Mouse (Mus musculus) limb, embryonic 14.5 days (tissue): Measurements from ENCODE around the gene Mcts2. TPM values are rescaled to one million over a fixed set of nuclear protein-coding genes. Genes with fewer than 3 reads are reported as not detected.
A peak's percentile ranks its signal among the peaks of the same experiment; 100 is the strongest.

Experiments
- ATAC-seq: fragments of 200-750 bp; cut with Nextera tagmentation; 2 replicates; pipeline ENCODE4 v1.8.0; 2017; ENCODE audit warnings: low read depth, moderate number of reproducible peaks, moderate TSS enrichment; ENCODE audit not compliant: low FRiP score
- DNase-seq: peaks from one replicate; pipeline ENCODE4 v3.0.0-alpha.2; 2015; ENCODE audit warnings: low spot score
- H3K27ac ChIP-seq: fragments of 300-500 bp; sonication (generic); replicated peaks from 2 replicates; pipeline ENCODE4 v1.5.1; 2014; ENCODE audit warnings: low read depth, mild to moderate bottlenecking, low read length, moderate library complexity, mixed read lengths
- H3K27me3 ChIP-seq: fragments of 300-500 bp; sonication (generic); 2 replicates; pipeline ENCODE4 v1.6.1; 2014; ENCODE audit warnings: low read length, mixed read lengths; ENCODE audit not compliant: control insufficient read depth, insufficient read depth
- H3K36me3 ChIP-seq: fragments of 300-500 bp; sonication (generic); 2 replicates; pipeline ENCODE4 v1.6.1; 2014; ENCODE audit warnings: mild to moderate bottlenecking, low read length, moderate library complexity, mixed read lengths; ENCODE audit not compliant: control insufficient read depth, insufficient read depth
- H3K4me1 ChIP-seq: fragments of 300-500 bp; sonication (generic); 2 replicates; pipeline ENCODE4 v1.6.1; 2014; ENCODE audit warnings: antibody characterized with exemption, low read length, mixed read lengths; ENCODE audit not compliant: control insufficient read depth, insufficient read depth
- H3K4me2 ChIP-seq: fragments of 300-500 bp; sonication (generic); replicated peaks from 2 replicates; pipeline ENCODE4 v1.6.1; 2014; ENCODE audit warnings: low read depth, mild to moderate bottlenecking, low read length, moderate library complexity; ENCODE audit not compliant: severe bottlenecking
- H3K4me3 ChIP-seq: fragments of 300-500 bp; sonication (generic); replicated peaks from 2 replicates; pipeline ENCODE4 v1.5.1; 2014; ENCODE audit warnings: low read length
- H3K9ac ChIP-seq: fragments of 300-500 bp; sonication (generic); 2 replicates; pipeline ENCODE4 v1.6.1; 2014; ENCODE audit warnings: mild to moderate bottlenecking, low read depth, low read length, moderate library complexity; ENCODE audit not compliant: severe bottlenecking
- H3K9me3 ChIP-seq: fragments of 300-500 bp; sonication (generic); 2 replicates; pipeline ENCODE4 v1.6.1; 2016; ENCODE audit warnings: low read length; ENCODE audit not compliant: control insufficient read depth
- POLR2A ChIP-seq: fragments of 200-500 bp; IDR thresholded peaks from 2 replicates; pipeline ENCODE4 v1.8.0; 2012; ENCODE audit warnings: inconsistent platforms, mild to moderate bottlenecking, moderate library complexity, borderline replicate concordance; ENCODE audit not compliant: insufficient read depth, insufficient read length; ENCODE audit errors: extremely low read depth
- WGBS: fragments of 180-500 bp; shearing (Covaris S2); extraction: QIAGEN DNeasy Blood & Tissue Kit; methylation state at CpG from one replicate; pipeline ENCODE4 v1.1.7; 2014; 5-methylcytosine and 5-hydroxymethylcytosine counted together
- polyA plus RNA-seq, 2 experiments: library from polyadenylated mRNA; depleted of rRNA in 1 of 2; stranded (reverse) in 1 of 2; unstranded in 1 of 2; fragments of >200 nt; fragmentation: Nextera tagmentation in 1 of 2; extraction: Ambion mirVana in 1 of 2; gene quantifications; 2 replicates each; pipeline versions ENCODE4 v1.2.1 to v1.2.3; 2012 to 2014

The Mcts2 gene
- polyA plus RNA-seq (2012; rRNA removed) (11.8 and 18.6 TPM in 2 replicates), polyA plus RNA-seq (2014; fragmentation: Nextera tagmentation; extraction: Ambion mirVana) (26.8 and 27.2 TPM in 2 replicates)

DNA sequence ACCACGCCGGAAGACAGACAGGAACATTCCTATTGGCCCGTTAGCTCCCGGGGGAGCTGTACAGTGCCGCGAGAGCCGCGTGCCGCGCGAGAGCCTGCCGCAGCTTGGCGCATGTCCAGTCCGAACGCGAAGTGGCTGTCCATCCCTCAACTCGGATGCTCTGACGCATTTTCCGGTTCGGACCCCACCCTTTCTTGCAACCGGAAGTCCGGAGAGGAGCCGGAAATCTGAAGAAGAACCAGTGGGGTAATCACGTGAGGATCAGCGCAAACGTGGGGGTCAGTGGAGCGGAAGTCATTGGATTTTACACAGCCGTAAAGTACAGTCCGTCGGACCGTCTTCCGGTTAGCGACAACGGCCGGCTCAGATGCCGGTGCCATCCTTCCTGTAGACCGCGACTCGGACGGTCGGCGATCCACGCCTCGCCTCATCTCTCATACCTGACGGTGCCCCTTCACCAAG lies at the start of gene Mcts2:
Gene Mcts2, plus strand, starts transcription at position 230 of the 462 bp plus-strand sequence.
- Histone ChIP-seq H3K9ac (peak within 1 kb of the TSS; percentile 43), H3K4me2 (peak within 1 kb of the TSS; percentile 59), H3K36me3 (peaks cover 90% of the 10 kb centered on the region), H3K27ac (peak within 1 kb of the TSS; percentile 26; the same call in 1 of the 2 replicates), H3K9me3 (no peaks in the 10 kb centered on the region; the same call in 1 of the 2 replicates), H3K4me3 (peak within 1 kb of the TSS; percentile 45), H3K4me1 (no peaks in the 10 kb centered on the region), H3K27me3 (no peaks in the 10 kb centered on the region)
- TF ChIP-seq POLR2A, result 0 out of 2 replicates have a peak, but pooled peaks have one; percentile 10
- ATAC-seq (peak; percentile 92), DNase-seq (peak; percentile 92)
- WGBS, result 54% methylated on average over 45 of the region's 45 CpGs

- Histone ChIP-seq H3K36me3 (no peaks in the 10 kb centered on the region), H3K9ac (no peak overlapping the region), H3K27ac (no peak overlapping the region), H3K4me2 (no peak overlapping the region), H3K4me3 (no peak overlapping the region), H3K4me1 (peaks cover 18% of the 10 kb centered on the region), H3K9me3 (no peaks in the 10 kb centered on the region), H3K27me3 (no peaks in the 10 kb centered on the region)
- ATAC-seq (no peak), DNase-seq (no peak)
- TF ChIP-seq POLR2A, result no peak
- 75% methylated on average over 4 of the region's 4 CpGs for WGBS
Measured at GRCm38 (mm10) chr2:152637381-152637780, 49.5 kb upstream of the Mcts2 start.

DNA sequence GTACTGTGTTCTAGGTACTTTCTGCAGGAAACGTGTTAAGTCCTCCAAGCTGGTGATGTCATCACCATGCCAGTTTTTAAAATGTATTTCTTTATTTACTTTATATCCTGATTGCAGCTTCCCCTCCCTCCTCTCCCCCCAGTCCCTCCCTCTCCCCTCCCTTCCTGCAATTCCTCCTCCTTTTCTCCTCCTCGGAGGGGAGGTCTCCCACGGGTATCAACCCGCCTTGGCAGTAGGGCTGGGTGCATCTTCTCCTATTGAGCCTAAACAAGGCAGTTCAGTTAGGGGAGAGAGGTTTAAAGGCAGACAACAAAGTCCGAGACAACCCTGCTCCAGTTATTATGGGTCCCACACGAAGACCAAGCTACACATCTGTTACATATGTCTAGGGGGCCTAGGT lies 48.0 kb upstream of the Mcts2 start:
- Histone ChIP-seq H3K4me3 (no peak overlapping the region), H3K9me3 (no peaks in the 10 kb centered on the region), H3K4me2 (no peak overlapping the region), H3K36me3 (no peaks in the 10 kb centered on the region), H3K27me3 (no peaks in the 10 kb centered on the region), H3K9ac (no peak overlapping the region), H3K27ac (no peak overlapping the region), H3K4me1 (peaks cover 14% of the 10 kb centered on the region)
- WGBS, result 66% methylated on average over 6 of the region's 6 CpGs
- TF ChIP-seq POLR2A, result no peak
- no peak for ATAC-seq
- DNase-seq, result no peak

DNA sequence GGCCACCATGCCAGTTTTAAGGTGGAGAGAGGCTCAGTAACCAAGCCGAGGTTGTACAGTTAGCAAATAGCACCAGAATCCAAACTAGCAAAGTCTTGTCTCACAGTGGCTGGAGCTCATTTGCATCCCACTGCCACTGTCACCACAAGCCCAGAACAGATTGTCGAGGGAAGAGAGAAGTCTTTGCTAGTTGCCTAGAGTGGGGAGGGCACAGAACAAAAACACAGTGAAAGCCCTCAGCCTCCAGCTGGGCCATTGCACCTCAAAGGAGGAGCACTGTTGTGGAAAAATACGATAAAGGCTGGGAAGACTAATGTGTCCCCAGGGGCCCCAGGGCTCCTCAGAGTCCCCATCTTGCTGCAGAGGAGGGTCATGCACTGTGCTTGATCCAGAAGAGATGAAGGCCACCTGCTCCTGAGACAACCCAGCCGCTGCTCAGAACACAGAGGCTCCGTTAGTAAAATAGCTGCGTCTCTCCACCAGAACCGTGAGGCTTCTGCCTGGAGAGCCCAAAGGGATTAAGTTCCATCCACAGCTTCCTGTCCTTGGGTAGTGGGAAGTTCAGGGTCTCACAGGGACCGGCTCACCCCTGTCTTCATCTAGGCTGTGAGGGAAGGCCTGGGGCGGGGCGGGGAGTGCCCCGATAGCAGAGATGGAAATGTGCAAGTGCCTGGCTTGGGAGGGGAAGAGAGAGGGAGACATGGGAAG lies 47.3 kb upstream of the Mcts2 start:
- no peaks in the 10 kb centered on the region for H3K36me3 ChIP-seq
- H3K9me3 ChIP-seq, result no peaks in the 10 kb centered on the region
- H3K4me1 ChIP-seq, result peaks cover 14% of the 10 kb centered on the region
- no peaks in the 10 kb centered on the region for H3K27me3 ChIP-seq
- WGBS, result 25% methylated on average over 11 of the region's 11 CpGs
- no peak for DNase-seq
- no peak overlapping the region for H3K4me2 ChIP-seq
- no peak overlapping the region for H3K27ac ChIP-seq
- TF ChIP-seq POLR2A, result no peak
- H3K4me3 ChIP-seq, result no peak overlapping the region
- no peak overlapping the region for H3K9ac ChIP-seq
- no peak for ATAC-seq

DNA sequence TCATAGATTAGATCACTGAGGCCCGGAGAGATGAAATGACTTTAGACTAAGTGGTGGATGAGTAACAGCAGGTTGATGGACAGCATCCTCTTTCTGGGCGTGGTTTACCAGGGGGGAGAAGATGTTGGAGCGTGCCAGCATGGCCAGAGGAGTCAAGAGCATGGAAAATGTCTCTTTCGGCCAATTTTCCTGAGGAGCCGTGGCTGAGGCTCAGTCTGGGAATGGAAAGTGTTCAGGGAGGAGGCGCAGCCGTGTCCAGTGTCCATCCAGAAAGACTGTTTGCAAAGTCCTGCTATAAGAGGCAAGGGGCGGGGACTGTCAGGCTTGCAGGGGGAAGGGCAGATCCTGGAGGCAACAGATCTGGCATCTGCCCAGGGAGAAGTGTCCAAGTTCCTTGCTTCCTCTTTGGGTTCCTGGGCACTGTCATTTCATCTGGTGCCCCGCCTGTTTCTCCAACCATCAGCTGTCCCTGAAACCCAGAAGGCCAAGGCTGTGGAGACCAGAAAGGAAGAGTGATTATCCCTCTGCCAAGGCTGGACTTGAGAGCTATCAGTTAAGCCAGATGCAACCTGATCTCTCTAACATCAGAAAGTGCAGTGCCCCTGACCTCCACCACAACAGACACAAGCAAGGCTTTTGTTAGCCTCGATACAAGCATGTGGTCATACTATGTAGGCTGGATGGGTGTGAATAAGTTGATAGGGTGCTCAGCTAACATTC lies 33.8 kb upstream of the Mcts2 start:
- H3K4me1 ChIP-seq, result no peaks in the 10 kb centered on the region
- H3K4me2 ChIP-seq, result no peak overlapping the region
- H3K9ac ChIP-seq, result no peak overlapping the region
- TF ChIP-seq POLR2A, result no peak
- DNase-seq, result no peak
- no peak for ATAC-seq
- no peaks in the 10 kb centered on the region for H3K27me3 ChIP-seq
- no peaks in the 10 kb centered on the region for H3K36me3 ChIP-seq
- no peak overlapping the region for H3K4me3 ChIP-seq
- no peaks in the 10 kb centered on the region for H3K9me3 ChIP-seq
- H3K27ac ChIP-seq, result no peak overlapping the region
- WGBS, result 69% methylated on average over 10 of the region's 10 CpGs
